Mouse (Mus musculus): ENCODE results near the gene Gm13178.

The Gm13178 gene

DNA sequence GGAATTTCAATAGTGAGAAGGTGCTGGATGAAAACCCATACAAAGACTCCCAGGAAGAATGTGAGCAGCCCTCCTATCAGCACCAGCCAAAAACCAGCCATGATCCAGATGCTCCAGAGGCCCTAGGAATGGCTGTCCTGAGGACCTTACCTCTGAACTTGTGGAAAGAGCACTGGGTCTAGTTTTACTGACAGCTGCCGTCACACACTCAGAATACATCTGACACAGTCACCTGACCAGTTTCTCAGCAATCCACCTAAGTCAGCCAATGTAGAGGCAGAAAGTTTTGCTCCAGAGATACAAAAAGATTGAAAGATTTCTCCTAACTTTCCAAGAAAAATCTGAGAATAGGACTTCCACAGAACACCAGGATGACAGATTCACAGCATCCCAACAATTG lies at the start of gene Gm13178:
TSS of gene Gm13178 (minus strand) at position 101 of the 400 bp plus-strand sequence.
- DNase-seq (ENCODE audit: low spot score) = no peak

DNA sequence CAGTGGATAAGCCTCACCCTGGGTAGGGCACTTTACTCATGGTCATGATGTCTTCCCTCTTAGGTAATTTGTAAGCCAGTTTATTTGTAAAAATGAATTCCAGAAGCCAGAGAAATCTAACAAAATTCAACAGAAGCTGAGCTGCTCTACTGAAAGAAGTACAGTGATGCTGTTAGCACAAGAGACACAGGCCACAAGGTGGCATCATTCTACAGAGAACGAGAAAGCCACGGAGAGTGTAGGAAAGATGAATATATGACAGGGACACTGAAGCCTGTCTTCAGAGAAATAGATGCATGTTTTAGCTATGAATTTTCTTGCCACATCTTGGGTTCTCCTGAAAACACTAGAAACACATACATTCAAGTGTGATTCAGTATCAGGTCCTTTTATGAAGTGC lies 44.5 kb upstream of the Gm13178 start:
- peak; percentile 67 for DNase-seq (ENCODE audit: low spot score)

DNA sequence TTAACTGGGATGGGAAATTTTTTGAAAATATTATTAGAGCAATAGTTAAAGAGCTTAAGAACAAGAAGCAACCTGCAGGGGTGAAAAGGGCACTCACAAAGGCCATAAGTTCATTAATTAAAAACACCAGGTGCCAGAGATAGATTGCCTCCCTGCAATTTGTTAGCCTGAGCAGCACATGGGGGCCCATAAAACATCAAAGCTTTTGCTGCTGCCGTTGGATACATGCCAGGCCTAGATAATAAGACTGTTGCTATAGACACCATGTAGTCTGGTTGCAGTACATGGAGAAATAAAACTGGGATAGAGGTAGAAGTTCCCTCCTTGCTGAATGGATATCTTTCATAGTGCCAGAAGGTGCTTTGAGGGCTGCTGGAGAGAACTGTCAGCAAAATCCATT lies 27.9 kb upstream of the Gm13178 start:
- DNase-seq (ENCODE audit: low spot score) = no peak

DNA sequence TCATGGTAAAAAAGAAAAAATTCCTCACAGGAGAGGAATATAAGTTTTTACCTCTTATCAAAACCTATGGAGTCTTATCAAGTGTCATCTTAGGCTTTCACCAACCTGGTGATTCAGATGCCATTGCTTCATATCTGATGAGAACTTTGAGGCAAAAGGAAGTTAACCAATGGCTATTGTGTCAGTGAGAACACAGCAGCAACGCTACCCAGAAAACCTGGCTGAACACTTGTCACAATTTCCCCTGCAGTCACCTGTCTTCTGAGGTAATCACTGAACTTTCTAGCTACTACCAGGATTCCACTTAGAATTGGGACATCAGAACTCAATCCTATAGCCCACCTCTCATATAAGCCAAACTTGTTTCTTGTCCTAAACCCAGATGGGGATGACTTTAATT lies 1.5 kb downstream of the Gm13178 start:
- no peak for DNase-seq (ENCODE audit: low spot score)

DNA sequence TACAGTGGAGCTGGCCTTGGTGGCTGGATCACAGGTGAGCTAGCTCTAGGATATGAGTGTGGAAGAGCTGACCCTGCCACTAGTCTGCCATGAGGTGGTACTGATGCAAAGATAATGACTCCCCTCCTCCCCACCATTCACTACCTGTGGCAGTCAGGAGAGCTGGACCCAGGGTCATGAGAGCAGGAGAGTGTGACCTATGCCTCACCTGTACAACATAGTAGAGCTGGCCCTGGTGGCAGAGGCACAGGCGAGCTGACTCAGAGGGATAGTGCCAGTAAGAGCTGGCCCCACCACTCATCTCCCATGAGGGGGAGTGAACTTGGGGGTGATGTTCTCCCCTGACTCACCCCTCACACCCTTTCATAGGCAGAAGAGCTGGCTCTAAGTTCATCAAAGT lies 2.9 kb downstream of the Gm13178 start:
- no peak for DNase-seq (ENCODE audit: low spot score)

DNA sequence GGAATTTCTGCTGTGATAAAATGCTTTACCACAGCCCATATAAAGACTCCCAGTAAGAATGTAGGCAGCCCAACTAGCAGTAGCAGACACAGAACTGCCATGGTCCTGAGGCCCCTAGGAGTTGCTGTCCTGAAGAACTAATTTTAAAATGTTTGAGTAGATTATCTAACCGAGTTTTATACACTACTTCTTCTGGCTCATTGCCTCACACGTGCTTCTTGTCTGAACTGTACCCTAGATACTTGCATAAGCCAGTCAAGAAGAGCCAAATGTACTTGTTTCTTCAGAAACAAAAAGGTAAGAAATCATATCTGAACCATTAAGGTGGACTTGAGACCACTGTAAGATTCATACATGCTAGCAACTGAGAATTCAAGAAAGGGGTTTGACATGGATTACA lies 34.9 kb downstream of the Gm13178 start, which contains the start of gene Gm436:
TSS of gene Gm436 (minus strand) at position 101 of the 400 bp plus-strand sequence.
- no peak for DNase-seq (ENCODE audit: low spot score)

Data from layer of hippocampus, adult 11-12 months (tissue).